Mouse (Mus musculus): Measurements from ENCODE around the gene Sfxn5. TPM values are rescaled to one million over a fixed set of nuclear protein-coding genes. Genes with fewer than 3 reads are reported as not detected.
A peak's percentile ranks its signal among the peaks of the same experiment; 100 is the strongest.

Sfxn5 gene
- polyA plus RNA-seq (2017; shearing (Covaris generic)), result 1 to 10 TPM; 2.9 to 3.1 TPM

DNA sequence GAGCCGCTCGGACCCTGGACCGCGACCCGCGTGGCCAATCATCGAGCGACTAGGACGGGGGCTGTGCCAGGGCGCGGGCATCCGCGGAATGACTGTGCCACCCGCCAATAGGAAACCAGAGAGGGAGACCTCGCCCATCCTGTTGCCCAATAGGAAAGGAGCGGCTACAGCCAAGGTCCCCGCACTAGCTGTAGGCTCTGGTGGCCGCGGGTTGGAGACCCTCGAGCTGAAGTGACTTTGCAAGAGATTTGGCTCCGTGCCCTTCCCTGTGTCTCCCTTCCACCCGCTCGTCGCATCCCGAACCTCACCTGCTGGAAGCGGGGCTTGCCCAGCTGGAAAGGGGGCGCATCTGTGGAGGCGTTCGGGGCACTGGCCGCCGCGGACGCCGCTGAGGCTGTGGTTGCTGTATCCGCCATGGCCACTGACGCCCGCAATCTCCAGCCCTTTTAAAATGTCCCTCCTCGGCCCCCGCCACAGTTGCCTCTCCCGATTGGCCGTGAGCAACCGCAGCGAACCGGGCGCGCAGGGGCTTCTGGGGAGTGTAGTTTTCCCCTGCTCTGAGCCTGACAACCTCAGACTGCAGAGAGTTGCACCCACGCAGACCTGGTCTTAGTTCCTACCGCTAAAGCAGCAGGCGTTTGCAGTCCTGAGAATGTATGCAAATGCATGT lies at the start of gene Sfxn5:
Sfxn5 (minus strand) TSS at position 423 of the 670 bp plus-strand sequence.
- peak; percentile 94 for ATAC-seq

DNA sequence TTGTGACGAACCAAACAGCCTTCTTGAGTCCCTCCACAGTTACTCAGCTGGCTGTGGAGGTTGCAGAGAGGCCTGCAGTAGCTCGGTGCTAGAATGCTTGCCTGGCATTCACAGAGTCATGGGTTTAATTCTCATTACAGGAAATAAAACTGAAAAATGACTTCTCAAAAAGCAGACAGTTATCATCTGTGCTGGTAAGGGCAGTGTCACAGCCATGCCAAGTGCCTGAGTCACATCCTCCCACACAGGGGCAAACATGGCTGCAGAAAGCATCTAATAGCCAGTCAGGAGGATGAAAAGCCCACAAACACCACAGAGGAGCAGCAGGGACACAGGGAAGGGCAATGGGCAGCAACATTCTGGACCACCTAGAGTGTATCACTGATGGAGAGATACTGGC lies 49.6 kb upstream of the Sfxn5 start:
- no peak for ATAC-seq

DNA sequence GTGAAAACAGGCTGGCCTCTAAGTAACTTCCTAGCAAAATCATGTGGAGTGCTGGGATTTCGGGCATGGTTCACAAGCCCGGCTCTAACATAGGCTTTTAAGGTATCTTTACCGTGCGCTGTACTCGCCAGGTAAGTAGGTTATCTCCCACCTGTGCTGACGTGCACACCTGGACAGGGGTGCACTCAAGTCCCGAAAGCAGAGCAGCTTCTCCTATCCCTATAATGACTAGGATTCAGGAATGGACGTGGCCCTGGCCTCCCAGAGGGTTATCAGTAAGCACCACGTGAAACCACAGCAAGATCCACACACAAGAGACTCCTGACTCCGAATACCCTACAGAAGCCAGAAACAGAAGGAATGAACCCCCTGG lies 48.4 kb upstream of the Sfxn5 start:
- ATAC-seq, result no peak

GRCm38 (mm10) chr6:85380901-85381647 lies 47.9 kb upstream of the Sfxn5 start:
- no peak for ATAC-seq

GRCm38 (mm10) chr6:85380201-85380900 lies 47.1 kb upstream of the Sfxn5 start:
- peak; percentile 90 for ATAC-seq

- no peak for ATAC-seq
These were observed 45.4 kb upstream of the Sfxn5 start for GRCm38 (mm10) chr6:85378629-85379028.

GRCm38 (mm10) chr6:85377876-85378275 lies 44.7 kb upstream of the Sfxn5 start:
- ATAC-seq, result no peak

GRCm38 (mm10) chr6:85377066-85377734 lies 44.0 kb upstream of the Sfxn5 start:
- no peak for ATAC-seq

GRCm38 (mm10) chr6:85374734-85375114 lies 41.5 kb upstream of the Sfxn5 start:
- peak; percentile 97 for ATAC-seq

- peak; percentile 24 for ATAC-seq
These were observed 40.9 kb upstream of the Sfxn5 start, which contains the start of gene Rab11fip5 for GRCm38 (mm10) chr6:85373951-85374733. Gene Rab11fip5 (minus strand): TSS chr6:85374634.

- no peak for ATAC-seq
These were observed 40.0 kb upstream of the Sfxn5 start for GRCm38 (mm10) chr6:85373066-85373860.

GRCm38 (mm10) chr6:85372496-85372895 lies 39.3 kb upstream of the Sfxn5 start:
- no peak for ATAC-seq

- no peak for ATAC-seq
These were observed 38.7 kb upstream of the Sfxn5 start for GRCm38 (mm10) chr6:85371859-85372405.

GRCm38 (mm10) chr6:85370666-85371430 lies 37.6 kb upstream of the Sfxn5 start:
- ATAC-seq, result no peak

DNA sequence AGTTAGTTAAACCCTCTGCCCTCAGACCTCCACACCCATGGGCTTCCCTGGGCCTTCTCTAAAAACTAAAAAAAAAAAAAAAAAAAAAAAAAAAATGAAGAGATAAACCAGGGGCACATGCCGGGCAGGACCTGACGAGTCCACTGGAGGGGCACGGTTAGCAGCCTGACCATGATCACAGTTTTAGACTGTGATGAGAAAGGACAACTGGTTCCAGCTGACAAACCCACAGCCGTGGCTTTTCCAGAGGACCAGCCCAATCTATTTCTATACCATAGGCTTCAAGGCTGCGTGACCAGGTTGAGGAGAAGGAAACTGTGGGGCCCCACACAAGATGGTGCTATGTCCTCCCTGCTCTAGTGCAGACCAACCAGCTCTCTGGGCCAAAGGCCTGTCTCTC lies 36.8 kb upstream of the Sfxn5 start:
- ATAC-seq, result no peak

DNA sequence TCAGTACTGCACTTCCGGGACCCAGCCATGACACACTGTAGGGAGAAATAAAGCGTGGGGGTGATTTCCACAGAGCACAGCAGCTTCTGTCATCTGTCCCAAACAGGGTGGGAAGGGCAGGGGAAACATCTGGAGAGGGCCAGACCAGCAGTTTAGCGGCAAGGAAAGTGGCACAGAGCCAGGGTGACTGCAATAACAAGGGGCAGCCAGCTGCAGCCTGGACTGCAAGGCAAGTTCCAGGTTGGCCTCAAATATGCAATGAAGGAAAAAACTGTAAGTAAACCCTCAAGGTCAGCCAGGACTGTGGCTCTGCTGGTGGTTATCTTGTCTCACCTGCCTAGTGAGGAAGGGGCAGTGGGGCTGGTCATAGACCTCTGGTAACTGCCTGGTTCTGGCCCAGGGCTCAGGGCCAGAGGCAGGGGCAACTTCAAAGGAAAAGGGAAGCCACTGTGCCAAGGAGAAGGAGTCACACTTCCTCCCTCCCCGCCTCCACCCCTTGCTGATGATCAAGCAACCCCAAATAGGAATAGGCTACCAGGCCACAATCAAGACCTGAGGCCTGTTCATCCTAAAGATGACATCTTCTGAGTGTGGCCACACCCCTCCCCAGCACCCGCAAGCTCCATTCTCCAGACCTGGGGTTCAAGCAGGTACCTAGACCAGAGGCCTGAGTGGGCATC lies 36.1 kb upstream of the Sfxn5 start:
- no peak for ATAC-seq

DNA sequence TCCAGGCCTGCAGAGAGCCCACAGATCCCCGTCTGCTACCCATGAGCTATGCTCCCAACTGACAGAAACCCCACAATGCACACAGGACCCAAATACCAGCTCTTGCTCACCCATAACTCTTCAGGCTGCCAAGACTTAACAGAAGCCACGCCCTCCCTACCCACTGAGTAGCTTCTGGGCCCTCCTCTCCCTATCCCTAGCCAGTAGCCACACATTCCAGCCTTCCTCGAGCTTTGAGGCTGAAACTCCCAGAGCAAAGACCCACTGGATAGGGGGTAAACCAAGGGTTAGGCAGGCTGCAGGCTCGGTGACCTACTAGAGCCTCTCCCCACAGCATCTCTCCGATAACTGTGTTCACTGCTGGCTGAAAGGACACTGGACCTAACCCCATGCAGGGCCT lies 35.5 kb upstream of the Sfxn5 start:
- ATAC-seq, result no peak

GRCm38 (mm10) chr6:85368166-85368565 lies 34.9 kb upstream of the Sfxn5 start:
- ATAC-seq, result no peak

- ATAC-seq, result no peak
These were observed 33.2 kb upstream of the Sfxn5 start for GRCm38 (mm10) chr6:85366387-85366786.

DNA sequence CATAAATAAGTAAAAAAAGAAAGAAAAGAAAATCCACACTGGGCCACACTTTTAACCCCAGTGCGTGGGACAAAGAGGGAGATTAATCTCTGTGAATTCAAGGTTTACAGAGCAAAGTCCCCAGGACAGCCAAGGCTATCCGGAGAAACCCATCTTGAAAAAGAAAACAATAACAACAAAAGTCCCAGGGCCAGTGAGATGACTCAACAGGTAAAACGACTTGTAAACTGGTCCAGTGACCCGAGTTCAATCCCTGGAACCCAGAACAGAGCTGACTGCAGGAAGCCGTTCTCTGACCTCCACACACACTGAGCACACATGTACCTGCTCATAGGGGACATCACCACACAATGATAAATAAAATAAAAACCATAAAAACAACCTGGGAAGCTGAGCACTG lies 31.2 kb upstream of the Sfxn5 start:
- ATAC-seq, result no peak

Data from CD4-positive, CD25-positive, alpha-beta regulatory T cell, adult 4 months (primary cell).